Mouse (Mus musculus) right cerebral cortex, postnatal 10 days (tissue): ENCODE results near the gene Cflar.
A peak's percentile ranks its signal among the peaks of the same experiment; 100 is the strongest.

Experiments
- DNase-seq, 2 experiments: peaks; one replicate each; pipeline ENCODE4 v3.0.0; 2021; ENCODE audit warnings: low spot score in 2 of 2

The Cflar gene

DNA sequence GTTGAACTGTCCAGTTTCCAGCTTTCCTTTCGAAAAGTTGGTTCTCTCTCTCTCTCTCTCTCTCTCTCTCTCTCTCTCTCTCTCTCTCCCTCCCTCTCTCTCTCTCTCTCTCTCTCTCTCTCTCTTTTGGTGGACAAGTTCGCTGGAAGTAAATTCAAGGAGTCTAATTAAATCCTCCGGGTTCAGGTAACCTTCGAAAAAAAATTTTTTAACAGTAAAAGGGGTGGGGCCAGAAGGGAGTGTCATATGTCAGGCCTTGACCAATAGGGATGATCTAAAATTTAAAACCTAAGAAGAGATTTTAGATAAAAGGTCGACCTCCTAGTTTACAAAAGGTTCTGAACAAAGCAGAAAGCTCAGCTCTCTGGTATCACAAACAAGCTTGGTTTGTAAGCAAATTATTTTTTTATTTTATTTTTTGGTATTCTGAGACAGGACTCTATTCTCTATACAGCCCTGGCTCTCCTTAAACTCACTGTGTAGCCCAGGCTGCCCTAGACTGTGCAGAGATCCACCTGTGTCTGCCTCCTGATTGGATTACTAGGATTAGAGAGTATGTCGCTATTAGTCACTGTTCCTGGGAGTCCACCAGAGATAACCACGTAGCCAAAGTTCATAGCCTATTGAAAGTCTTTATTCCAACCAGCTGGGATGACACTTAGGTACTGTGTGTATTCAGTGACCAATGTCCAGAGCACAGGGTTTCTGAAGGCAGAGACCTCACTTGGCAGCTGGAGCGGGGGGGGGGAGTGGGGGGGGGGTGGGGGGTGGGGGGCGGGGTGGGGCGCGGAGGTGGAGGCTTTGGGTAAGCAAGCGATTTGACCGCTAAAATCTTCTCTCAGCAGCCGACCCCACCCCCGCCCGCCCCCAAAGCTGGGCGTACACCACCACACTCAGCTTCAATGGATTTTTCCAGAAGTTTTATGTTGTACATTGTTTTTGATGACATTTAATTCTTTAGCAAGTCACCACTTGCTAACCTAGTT lies 1.1 kb downstream of the Cflar start:
- peak in 1 of 2 experiments; percentile 29 for DNase-seq

DNA sequence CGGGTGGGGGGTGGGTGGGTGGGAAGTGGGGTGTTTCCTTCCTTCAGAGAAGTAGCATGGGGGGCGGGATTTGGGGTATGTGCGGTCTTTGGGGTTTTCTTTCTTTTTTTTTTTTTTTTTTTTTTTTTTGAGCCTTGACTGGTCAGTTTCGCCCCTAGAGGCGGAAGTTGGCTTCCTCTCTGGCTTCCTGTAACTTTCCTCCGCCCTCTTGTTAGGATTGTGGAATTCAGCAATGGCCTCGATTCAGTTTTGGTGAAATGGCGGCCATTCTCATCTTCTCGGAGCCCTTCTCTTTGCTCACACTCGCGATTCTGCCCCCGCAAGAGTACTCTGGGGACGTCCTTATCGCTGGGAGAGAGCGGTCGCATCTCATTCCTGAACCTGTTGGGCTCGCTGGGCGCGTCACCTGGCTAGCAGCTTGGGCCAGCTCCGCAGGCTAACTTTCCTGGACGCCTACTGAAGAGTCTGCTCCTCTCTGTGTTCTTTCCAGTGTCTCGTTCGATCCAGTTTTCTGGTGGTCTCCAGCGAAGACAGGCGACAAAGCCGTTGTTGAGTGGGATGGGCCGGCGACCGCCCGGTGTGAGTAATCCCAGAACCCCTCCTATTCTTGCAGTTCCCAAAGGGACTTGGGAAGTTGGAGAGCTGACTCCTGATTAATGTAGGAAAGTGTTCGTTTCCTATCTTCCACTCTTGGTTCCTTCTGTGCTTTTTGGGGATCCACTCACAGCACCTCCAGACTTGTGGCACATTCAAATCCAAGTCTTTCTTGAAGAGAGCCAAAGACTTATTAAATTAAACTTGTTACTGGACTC lies 2.0 kb downstream of the Cflar start:
- DNase-seq = peak; percentile 58 to 61

DNA sequence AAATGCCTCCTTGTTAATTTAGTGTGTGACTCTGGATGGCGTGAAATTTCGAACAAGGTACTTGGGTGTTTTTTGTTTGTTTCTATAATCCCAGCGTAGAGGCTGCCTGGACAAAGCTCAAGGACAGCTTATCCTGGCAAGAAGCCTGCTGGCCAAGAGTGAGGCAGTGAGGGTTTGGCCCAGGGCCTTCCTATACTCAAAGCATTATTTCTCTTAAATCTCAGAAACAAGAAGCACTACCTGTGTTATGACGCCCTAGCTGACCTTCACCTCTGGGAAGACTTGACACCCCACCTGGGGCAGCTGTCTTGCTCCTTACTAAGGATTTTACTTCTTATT lies 2.6 kb downstream of the Cflar start:
- DNase-seq = peak; percentile 58 to 68

DNA sequence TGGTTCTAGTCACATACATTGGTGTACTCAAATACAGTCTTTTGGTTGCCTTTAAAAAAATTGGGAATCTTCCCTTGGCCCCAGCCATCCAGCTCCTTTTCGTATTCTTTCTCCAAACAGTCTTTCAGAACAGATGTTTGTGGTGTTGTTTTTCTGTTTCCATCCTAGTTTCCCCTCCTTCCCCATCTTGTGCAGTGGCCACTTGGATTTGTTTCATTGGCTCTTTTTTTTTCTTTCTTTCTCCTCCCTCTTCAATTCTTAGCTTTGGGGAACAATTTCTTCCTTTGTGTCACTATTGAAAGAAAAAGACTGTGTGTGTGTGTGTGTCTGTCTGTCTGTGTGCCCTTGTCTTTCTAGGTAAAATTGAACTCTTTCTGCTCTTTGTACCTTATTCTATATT lies 3.1 kb downstream of the Cflar start:
- DNase-seq = no peak

DNA sequence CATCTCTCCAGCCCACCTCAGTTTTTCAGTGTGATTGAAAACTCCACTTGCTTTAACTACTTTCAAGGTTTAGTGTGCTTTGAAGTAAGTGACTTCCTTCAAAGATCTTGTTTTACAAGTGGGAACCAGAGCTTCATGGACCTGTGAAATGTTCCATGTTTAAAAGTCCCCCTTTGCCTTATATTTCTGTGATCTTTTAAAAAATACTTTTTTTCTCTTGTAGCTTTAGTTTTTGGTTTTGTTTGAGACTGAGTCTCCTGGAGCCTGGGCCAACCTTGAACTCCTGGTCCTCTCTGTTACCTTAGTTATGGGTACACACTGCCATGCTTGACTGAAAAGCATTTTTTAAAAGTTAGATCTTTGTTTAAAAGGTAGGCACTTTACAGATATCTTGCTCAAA lies 4.2 kb downstream of the Cflar start:
- no peak for DNase-seq

DNA sequence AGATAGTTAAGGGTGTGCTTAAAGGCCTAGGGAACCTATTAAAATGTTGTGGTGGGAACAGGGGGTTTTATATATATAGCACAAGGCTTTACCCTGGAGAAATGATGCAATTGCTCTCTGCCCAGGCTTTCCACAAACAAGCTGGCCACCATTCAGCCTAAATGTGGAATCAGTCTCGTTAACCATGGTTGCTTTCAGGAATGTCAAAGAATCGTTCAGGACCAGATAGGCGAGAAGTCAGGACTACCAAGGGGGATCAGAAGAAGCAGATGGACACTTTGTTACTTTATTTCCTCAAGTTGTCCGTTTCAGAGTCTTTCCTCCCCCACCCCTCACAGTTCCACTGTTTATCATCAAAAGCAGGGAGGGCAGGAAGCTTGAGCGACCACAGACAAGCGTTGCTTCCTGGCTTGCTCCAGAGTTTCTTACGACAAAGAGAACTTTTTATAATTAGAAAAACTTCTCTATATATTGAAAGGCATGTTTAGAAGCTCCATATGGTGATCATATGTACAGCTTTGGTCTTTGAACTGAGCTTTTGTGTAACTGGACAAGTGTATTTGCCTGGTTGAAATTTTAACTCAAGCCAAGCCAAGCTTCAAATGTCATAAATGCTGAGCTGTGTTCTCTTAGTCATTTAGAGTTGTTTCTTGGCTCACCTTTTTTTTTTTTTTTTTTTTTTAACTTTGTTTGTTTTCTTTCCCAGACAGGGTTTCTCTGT lies 5.0 kb downstream of the Cflar start:
- no peak for DNase-seq

DNA sequence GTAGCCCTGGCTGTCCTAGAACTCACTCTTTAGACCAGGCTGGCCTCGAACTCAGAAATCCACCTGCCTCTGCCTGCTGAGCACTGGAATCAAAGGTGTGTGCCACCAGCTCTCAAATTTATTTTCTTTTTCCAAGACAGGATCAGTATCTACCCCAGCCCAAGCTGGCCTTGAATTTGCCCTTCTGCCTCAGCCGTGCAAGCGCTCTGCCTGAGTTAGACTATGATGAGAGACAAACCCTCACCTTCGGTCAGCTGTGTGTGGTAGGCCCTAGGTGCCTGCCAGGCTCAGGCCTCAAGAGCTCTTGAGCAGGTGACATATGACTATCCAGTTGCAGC lies 5.5 kb downstream of the Cflar start:
- DNase-seq = no peak

DNA sequence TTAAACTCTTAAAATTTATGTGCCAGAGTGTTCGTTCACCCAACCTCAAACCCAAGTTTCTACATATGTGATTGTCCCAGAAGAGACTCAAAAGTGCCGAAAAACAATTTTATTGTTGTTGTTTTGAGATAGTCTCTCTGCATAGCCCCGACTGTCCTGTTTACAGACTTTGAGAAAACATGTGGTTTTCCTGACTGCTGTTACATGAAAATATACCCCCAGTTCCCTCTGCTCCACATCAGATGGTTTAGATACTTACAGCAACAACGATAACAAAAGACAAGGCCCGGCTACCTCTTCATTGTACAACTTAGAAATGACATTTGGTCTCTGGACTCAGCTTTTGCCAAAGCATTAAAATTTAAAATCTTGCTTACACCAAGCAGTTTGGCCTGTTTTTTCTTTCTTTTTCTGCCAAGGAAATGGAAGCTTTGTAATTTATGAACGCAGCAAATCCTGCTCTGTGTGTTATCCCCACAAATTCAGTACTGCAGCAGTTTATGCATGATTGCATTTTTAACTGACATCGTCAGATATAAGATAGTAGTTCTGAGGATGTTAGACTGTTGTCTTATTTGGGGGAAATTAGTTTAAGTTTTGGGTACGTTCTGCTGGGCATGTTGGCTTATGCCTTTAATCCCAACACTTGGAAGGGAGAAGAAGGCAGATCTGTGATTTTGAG lies 6.4 kb downstream of the Cflar start:
- DNase-seq = no peak

DNA sequence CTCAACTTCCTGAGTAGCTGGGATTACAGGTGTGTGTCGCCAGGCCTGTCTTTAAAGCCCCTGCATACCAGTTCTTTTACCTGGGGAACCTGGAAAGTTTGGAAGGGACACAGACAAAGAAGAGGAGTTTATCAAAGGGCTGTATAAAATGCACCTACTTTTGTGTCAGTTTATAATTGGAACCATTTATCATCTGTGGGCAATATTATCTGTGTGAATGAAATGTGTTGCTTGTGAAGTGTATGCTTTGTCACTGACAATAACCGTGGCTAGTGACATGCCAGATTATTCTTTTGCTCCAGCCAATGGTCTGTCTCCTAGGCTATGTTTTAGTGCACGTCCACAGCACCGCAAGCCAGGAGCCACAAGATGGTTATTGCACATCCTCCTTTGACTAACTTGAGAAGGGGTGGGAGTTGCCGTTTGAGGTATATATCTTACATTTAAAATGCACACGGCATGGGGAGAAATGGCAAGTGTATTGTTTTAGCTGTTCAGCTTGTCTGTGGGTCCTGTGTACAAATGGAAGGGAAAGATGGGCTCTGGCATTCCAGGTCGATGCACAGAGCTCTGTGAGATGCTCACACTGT lies 8.1 kb downstream of the Cflar start:
- DNase-seq = peak in 1 of 2 experiments; percentile 12

DNA sequence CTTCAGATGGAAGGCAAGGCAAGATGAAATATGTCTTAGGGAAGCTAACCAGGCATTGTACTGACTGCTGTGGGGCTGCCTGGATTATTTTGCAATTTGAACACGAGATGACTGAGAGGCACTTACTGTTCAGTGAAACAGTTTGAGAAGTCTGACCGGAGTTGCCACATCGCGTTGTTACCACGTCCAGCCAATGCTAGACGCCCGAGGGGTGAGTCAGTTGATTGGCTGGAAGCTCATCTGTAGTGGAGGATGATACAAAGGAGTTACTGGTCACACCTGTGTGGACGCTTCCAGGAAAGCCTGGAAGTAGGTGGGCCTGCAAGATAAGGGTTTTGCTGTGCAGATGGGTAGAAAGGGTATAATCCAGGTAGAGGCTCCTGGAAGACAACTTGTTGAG lies 8.8 kb downstream of the Cflar start:
- peak in 1 of 2 experiments; percentile 14 for DNase-seq

DNA sequence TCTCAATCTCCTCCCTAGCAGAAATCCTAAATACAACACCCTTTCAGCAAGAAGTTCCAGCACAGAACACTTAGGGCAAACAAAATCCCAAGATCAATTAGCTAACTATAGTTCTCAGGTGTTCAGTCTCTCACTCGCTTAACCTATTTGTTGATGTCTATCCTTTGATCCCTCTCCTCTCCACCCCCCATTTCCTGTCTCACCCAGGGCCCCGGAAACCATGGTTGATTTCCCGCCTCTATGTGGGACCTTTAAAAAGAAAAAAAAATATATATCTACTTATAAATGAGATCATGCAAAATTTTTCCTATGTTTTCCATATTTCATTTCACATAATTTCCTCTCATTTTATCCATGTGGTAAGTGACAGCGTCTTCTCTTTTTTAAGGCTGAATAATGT lies 9.7 kb downstream of the Cflar start:
- no peak for DNase-seq

DNA sequence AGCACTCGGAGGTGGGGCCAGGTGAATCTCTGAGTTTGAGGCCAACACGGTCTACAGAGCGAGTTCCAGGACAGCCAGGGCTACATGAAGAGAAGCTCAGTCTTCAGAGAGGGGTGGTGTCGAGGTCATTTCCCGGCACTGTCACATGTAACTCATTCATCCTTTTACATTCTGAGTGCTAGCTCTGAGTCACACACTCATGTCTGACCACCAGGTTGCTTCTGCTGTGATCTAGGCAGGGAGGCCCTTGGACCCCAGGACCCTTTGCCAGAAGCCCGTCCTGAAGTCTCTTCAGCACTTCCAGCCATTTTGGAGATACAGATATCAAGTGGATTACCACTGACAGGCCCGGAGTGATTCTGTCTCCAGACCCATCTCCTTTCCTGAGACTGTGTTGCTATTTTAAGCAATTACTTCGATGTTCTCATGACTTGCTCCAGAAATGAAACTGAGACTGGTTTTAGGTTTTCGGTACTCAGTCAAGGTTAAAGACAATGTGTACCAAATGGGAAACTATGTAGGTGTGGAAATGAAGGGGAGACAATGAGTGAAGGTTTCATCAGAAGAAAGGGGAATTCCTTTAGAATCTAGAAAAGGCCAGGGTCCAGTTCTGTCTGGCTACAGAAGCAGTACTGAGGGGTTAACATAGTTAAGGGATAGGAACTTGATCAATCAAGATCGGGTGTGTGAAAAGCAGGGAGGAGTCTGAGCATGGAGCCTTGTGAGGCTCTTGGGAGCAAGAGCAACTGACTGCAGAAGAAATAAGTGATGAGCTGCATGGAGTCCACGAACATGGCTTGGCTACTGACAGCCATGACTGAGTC lies 11.0 kb downstream of the Cflar start:
- peak in 1 of 2 experiments; percentile 12 for DNase-seq

DNA sequence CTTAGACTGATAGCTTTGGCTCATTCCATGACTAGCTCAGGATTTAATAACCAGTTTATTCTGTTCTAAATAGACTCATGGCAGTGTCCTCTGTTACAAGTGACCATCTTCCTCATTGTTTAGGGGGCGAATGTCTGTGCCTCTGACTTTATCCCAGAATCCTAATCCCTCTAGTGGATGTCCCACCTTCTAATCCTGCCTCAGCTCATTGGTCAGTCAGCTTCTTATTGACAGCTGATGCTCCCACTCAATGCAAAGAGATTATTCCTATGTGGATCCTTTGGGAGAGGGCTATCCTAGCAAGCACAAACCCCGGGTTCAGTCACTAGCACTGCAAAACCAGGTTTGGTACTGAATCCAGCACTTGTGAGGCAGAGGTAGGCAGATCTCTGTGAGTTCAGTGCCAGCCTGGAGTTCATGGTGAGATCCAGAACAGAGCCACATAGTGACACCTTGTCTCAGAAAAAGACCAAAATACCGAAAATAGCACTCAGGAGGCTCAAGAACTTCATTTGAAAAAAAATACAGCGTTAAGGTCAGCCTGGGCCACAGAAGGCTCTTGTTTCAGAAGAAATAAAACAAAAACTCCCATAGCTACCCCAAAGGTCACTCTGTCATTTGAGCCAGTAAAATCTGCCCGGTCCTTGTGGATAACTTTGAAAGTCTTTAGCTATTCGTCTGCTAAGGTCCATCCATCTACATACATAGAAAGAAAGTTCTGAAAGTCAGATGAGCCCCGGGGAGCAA lies 11.9 kb downstream of the Cflar start:
- peak in 1 of 2 experiments; percentile 11 for DNase-seq

DNA sequence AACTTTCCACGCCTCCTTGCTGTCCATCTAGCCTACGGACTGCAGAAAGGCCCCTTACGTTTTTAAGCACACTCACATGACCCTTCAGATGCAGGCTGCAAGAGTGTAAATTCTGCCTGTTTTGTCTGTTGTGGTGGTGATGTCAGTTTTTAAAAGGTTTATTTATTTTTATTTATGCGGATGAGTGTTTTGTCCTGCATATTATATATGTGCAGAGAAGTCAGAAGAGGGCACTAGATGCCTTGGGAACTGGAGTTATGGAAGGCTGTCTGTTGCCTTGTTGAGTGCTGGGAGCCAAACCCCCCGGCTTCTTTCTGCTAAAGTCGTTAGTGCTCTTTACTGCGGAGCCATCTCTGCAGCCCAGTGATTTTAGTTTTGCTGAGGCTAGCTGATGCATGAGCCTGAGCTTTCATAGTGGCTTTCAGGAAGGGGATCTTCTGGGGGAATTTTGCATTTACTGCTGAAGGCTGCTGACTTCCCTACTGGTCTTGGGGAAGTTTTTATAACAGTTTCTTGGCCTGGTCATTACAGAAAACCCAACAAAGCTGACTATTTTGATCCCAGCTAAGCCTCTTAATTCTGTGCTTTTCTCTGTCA lies 12.6 kb downstream of the Cflar start:
- peak in 1 of 2 experiments; percentile 18 for DNase-seq

DNA sequence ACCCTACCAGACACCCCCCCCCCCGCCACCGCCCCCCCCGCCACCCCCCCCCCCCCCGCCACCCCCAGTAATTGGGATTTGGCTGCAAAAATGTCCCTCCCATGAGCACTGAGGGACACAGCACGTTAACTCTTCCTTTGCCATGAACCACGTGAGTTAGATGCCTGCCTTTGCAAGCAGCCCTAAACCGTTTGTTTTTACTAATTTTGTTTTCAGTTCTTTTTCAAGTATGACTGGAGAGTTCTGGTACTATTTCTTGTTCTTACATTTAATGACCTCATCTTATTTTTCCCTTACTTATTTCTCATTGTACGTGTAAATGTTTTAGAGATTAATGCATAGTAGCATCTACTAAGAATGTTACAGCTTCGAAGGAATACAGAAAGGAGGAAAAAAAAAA lies 13.2 kb downstream of the Cflar start:
- peak in 1 of 2 experiments; percentile 3 for DNase-seq

DNA sequence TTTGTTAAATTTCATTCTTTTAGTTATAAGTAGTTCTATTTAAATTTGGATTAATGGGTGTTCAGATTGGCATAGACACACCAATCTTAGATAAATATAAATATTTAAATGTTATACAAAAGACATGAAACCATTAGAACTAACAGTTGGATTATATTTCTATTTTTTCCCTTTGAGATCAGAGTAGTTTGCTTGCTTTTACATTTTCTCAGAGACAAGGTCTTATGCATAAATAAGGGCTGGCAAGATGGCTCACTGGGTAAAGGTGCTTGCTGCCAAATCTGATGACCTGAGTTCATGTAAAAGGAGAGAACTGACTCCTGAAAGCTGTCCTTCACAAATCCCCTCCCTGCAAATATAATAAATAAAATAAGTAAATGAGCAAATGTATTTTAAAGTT lies 13.8 kb downstream of the Cflar start:
- peak in 1 of 2 experiments; percentile 3 for DNase-seq

DNA sequence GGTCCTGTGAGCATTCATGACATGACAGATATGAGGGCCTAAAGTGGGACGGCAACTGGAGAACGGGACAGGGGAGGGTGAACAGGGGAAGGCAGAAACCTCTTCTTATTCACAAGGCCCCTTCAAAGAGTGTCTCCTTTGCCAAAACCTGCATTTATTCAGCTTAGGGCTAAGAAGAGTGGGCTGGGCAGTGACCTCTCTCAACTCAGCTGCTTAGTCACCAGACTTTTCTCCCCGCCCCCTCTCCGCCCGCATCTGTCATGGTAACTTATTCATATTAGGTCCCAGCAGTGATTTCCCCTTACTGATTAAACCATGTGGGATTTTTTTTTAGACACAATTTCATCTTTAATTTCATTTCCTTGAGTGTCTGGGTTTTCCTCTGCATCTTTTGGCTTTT lies 14.5 kb downstream of the Cflar start:
- DNase-seq = peak in 1 of 2 experiments; percentile 18

DNA sequence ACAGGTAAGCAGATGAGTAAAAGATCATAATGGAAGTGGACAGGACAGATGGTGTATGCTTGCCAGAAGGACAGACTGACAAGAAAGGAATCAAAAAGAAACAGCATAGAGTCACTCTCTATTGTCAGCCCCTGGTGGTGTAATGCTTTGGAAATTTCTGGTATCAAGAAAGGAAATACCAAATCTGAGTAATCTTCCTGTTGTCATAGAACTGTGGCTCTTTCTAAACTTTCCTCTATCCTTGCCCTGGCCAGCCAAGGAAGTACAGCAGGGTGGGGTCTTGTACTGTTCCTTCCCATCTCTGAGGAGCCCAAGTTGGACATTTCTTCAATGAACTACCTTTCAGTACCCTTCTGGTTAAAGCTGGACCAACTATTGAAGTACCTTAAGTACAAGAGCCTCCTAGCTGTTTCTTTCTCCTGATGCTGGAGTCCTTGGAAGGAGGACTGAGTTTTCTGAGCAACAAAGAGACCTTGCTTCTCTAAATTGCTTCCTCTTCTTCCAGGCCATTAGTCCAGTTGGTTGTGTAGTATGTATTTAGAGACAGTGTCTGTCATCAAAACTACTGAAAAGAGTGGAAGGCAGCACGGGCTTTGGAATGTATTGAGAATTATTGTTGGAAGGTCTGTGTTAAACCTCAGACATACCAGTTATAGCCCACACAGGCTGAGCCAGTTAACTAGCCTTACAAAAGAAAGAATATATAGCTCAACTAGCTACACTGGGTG lies 15.9 kb downstream of the Cflar start:
- DNase-seq = peak in 1 of 2 experiments; percentile 11
